Mouse (Mus musculus): ENCODE measurements around the gene Stpg3. TPM values are rescaled to one million over a fixed set of nuclear protein-coding genes. Genes with fewer than 3 reads are reported as not detected.

Gene Stpg3
- polyA plus RNA-seq, 1 experiment, result 0.08 TPM

DNA sequence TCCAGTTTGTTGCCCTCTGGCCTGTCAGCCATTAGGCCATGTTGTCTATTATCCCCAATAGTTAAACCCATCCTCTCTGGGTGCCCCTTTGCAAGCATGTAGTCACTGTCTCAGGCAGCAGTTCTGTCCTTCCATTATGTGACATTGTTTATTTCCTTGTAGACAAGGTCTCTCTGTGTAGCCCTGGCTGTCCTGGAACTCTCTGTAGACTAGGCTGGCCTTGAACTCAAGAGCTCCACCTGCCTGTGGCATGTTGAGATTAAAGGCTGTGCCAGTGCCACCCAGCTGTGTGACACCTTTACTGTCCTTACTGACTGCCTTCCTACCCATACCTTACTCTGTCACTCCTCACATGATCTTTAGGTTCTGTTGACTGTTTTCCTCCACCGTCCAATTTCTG, 37.9 kb upstream of the Stpg3 start:
- no peaks in the 10 kb centered on the region for H3K27me3 ChIP-seq (replicated peaks)
- H3K4me1 ChIP-seq, result peaks cover 44% of the 10 kb centered on the region
- H3K36me3 ChIP-seq (replicated peaks; ENCODE audit: low read length), result peaks cover 66% of the 10 kb centered on the region
- no peak overlapping the region for H3K4me3 ChIP-seq (replicated peaks)
- H3K9me3 ChIP-seq, result no peaks in the 10 kb centered on the region
- TF ChIP-seq FLI1 (IDR thresholded peaks at IDR 0.05; ENCODE audit: low read length) (no peak), GATA1 (IDR thresholded peaks at IDR 0.05; ENCODE audit: borderline replicate concordance, low read length) (no peak)

DNA sequence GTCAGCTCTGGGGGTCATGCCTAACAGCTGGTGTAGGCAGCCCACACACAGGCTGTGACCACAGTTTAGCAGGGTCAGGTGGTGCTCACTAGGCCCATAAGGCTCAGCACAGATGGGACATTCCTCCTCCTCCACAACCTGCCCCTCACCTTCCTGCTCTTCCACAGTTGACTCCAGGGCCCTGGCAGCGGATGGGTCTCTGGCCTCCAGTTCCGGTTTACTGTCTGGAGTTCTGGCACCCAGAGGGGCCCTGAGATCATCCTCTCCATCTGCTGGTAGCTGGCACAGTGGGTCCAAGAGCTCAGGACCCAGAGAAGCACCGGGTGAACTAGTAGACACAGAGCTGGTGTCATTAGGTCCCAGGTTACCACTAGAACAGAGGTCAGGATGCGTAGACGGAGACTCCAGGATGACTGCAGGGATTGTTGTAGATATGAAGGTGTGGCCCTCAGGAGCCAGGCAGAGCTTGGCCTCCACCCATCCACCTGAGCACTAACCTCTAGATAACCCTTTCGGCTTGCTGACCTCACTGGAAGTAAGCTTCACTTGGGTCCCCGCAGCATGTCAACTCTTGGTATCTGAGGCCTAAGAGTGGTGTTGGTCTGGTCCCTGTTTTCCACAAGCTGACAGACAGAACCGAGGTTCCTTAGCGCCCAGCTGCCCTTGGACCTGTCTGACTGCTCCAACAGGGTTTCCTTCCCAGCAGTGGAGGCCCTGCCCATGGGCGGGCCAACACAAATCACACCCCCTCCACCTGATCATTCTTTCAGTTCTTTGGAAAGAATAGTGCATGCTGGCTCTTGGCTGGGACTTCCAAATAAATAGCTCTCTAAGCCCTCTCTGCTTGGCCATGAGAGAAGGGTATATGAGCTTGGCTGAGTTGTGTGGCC, 32.0 kb upstream of the Stpg3 start, which contains the start of gene AL732309.1:
Gene AL732309.1, minus strand, starts transcription at position 681 of the 890 bp plus-strand sequence.
- peaks cover 74% of the 10 kb centered on the region for H3K36me3 ChIP-seq (replicated peaks; ENCODE audit: low read length)
- peak within 1 kb of the TSS; percentile 31 for H3K4me3 ChIP-seq (replicated peaks)
- peaks cover 28% of the 10 kb centered on the region for H3K4me1 ChIP-seq
- no peaks in the 10 kb centered on the region for H3K9me3 ChIP-seq
- no peak for TF ChIP-seq FLI1 (IDR thresholded peaks at IDR 0.05; ENCODE audit: low read length)
- H3K27me3 ChIP-seq (replicated peaks), result peaks cover 28% of the 10 kb centered on the region

DNA sequence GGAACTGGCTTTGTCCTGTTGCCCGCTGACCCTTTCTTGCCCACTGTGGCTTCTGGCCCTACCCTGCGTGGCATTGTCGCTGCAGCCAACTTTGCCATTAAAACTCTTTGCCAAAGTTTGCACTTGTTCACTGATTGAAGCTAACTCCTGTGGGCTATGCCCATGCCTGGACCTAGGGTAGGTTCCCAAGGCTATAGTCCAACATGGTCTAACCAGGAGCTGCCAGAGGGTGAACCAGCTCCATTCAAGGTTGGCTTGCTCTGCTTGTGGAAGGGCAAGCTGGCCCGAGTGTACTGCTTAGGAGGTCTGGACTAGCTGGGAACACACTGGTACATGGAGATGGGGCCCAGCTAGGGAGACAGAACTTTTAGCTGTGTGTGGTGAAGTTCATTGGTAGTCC, 29.7 kb upstream of the Stpg3 start:
- TF ChIP-seq GATA1 (IDR thresholded peaks at IDR 0.05; ENCODE audit: borderline replicate concordance, low read length), result no peak
- TF ChIP-seq FLI1 (IDR thresholded peaks at IDR 0.05; ENCODE audit: low read length), result no peak
- H3K36me3 ChIP-seq (replicated peaks; ENCODE audit: low read length), result peaks cover 51% of the 10 kb centered on the region

DNA sequence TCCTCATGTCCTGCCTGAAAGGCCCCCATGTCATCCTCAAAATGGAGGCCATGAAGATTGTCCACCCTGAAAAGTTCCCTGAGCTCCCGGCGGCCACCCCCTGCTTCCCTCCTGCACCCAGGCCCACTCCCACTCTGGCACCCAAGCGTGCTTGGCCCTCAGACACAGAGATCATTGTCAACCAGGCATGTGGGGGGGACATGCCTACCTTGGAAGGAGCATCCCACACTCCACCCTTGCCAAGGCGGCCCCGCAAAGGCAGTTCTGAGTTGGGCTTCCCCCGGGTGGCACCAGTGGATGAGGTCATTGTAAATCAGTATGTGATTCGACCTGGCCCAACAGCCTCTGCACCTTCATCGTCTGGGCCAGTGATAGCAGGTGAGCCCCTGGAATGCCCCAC, 28.9 kb upstream of the Stpg3 start:
- H3K4me1 ChIP-seq, result peaks cover 35% of the 10 kb centered on the region

More for the DNA sequence above, 29.7 kb upstream of the Stpg3 start:
- Histone ChIP-seq H3K9me3 (no peaks in the 10 kb centered on the region), H3K27me3 (replicated peaks) (peaks cover 51% of the 10 kb centered on the region), H3K4me3 (replicated peaks) (peak overlapping the region; percentile 57), H3K4me1 (peaks cover 31% of the 10 kb centered on the region)

DNA sequence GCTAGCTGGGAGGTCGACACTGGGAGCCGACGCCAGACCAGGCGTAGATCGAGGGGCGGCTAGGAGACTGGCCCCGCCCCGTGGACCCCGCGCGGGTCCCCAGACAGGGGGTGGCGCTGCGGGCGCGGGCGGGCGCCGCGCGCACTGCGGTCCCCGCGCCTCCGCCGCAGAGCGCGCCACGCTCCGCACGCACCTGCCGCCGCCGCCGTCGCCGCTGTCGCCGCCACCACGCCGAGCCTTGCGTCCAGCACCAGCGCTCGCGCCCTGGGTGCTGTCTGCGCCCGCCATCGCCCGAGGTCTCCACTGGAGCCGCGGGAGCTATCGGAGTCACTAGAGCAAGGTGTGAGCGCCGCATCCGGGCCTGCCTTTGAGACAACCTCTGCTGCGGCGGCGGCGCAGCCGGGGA, 27.7 kb upstream of the Stpg3 start, which contains the start of the genes Rnf208 and Cysrt1:
Gene Rnf208, plus strand, starts transcription at position 155 of the 406 bp plus-strand sequence.
Gene Cysrt1, minus strand, starts transcription at position 352 of the 406 bp plus-strand sequence.
- peaks cover 38% of the 10 kb centered on the region for H3K4me1 ChIP-seq
- H3K36me3 ChIP-seq (replicated peaks; ENCODE audit: low read length), result peaks cover 31% of the 10 kb centered on the region
- no peaks in the 10 kb centered on the region for H3K9me3 ChIP-seq
- H3K27me3 ChIP-seq (replicated peaks), result peaks cover 68% of the 10 kb centered on the region
- no peak for TF ChIP-seq FLI1 (IDR thresholded peaks at IDR 0.05; ENCODE audit: low read length)
- no peak for TF ChIP-seq GATA1 (IDR thresholded peaks at IDR 0.05; ENCODE audit: borderline replicate concordance, low read length)
- peak within 1 kb of the TSS; percentile 89 for H3K4me3 ChIP-seq (replicated peaks)

More for the DNA sequence above, 28.9 kb upstream of the Stpg3 start:
- Histone ChIP-seq H3K9me3 (no peaks in the 10 kb centered on the region), H3K27me3 (replicated peaks) (peaks cover 56% of the 10 kb centered on the region), H3K36me3 (replicated peaks; ENCODE audit: low read length) (peaks cover 43% of the 10 kb centered on the region), H3K4me3 (replicated peaks) (no peak overlapping the region)
- TF ChIP-seq GATA1 (IDR thresholded peaks at IDR 0.05; ENCODE audit: borderline replicate concordance, low read length), result no peak
- TF ChIP-seq FLI1 (IDR thresholded peaks at IDR 0.05; ENCODE audit: low read length), result no peak

DNA sequence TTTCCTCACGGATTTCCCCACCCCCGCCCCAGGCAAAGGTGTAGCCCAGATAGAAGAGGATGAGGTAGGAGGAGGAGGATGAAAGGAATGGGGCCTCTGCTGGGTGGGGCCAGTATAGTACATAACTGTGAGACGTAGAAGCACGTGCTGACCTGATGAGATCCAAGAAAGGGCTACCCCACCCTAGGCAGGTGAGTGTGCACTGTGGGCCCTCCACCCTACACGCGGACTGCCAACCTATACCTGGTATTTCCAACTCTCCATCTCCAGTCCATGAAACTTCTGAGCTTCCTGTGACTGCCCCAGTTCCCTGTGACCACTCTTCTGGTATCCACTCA, 27.0 kb upstream of the Stpg3 start:
- Histone ChIP-seq H3K9me3 (no peaks in the 10 kb centered on the region), H3K4me3 (replicated peaks) (peak overlapping the region; percentile 89), H3K36me3 (replicated peaks; ENCODE audit: low read length) (peaks cover 24% of the 10 kb centered on the region), H3K27me3 (replicated peaks) (peaks cover 73% of the 10 kb centered on the region), H3K4me1 (peaks cover 45% of the 10 kb centered on the region)
- TF ChIP-seq GATA1 (IDR thresholded peaks at IDR 0.05; ENCODE audit: borderline replicate concordance, low read length), result no peak
- TF ChIP-seq FLI1 (IDR thresholded peaks at IDR 0.05; ENCODE audit: low read length), result no peak

DNA sequence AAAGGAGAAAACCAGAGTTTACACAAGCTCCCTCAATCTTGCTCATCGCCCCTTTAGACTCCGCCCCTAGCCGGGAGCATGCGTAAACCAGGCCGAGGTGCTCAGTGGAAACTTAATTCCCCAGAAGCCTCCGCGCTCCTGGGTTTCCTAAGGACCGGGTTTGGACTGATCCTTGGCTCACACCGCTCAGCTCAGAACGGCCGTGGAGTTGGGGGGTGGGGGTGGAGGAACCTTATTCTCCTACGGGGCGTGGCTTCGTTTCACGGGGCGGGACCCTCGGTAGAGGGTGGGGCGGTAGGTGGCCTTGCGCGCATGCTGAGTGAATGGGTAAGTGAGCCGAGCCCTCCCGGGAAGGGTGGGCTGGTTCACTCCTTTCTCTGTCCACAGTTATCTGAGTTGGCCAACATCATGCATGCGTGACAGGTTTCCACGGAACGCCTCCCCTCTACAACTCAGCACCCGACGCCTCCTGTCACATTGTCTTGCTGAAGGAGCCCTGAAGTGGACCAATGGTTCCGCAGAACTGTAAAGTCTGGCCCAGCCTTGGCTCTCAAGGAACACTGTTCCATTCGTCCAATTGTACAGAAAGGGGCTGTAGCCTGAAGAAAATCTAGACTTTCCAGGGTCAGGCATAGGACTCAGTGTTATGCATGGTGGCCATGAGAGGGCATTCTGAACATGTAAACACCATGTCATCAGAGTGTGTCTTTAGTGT, 26.4 kb upstream of the Stpg3 start:
- no peaks in the 10 kb centered on the region for H3K9me3 ChIP-seq

DNA sequence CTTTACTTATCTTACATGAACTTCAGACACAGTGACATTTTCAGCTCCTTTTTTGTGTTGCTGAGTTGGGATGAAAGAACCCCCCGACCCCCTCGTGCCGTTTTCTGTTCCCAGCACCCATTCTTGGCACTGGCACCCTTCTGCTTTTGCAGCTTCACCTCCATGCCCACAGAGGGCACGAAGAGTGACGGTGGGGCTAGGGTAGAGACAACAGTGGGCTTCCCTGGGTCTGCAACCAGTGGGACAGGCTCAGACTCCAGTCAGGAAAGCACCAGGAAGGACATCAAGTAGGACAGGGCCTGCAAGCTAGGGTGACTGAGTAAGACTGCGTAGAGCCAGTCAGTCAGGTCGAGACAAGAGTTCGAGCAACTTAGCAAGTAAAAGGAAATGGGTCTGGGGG, 25.9 kb upstream of the Stpg3 start:
- H3K27me3 ChIP-seq (replicated peaks), result peaks cover 84% of the 10 kb centered on the region
- no peaks in the 10 kb centered on the region for H3K9me3 ChIP-seq
- peaks cover 13% of the 10 kb centered on the region for H3K36me3 ChIP-seq (replicated peaks; ENCODE audit: low read length)
- H3K4me1 ChIP-seq, result peaks cover 50% of the 10 kb centered on the region
- TF ChIP-seq GATA1 (IDR thresholded peaks at IDR 0.05; ENCODE audit: borderline replicate concordance, low read length), result no peak
- no peak for TF ChIP-seq FLI1 (IDR thresholded peaks at IDR 0.05; ENCODE audit: low read length)
- H3K4me3 ChIP-seq (replicated peaks), result peak overlapping the region; percentile 5

More for the DNA sequence above, 26.4 kb upstream of the Stpg3 start:
- TF ChIP-seq GATA1 (IDR thresholded peaks at IDR 0.05; ENCODE audit: borderline replicate concordance, low read length) (no peak), FLI1 (IDR thresholded peaks at IDR 0.05; ENCODE audit: low read length) (no peak)
- Histone ChIP-seq H3K4me1 (peaks cover 50% of the 10 kb centered on the region), H3K27me3 (replicated peaks) (peaks cover 79% of the 10 kb centered on the region), H3K36me3 (replicated peaks; ENCODE audit: low read length) (peaks cover 18% of the 10 kb centered on the region), H3K4me3 (replicated peaks) (peak overlapping the region; percentile 89)

DNA sequence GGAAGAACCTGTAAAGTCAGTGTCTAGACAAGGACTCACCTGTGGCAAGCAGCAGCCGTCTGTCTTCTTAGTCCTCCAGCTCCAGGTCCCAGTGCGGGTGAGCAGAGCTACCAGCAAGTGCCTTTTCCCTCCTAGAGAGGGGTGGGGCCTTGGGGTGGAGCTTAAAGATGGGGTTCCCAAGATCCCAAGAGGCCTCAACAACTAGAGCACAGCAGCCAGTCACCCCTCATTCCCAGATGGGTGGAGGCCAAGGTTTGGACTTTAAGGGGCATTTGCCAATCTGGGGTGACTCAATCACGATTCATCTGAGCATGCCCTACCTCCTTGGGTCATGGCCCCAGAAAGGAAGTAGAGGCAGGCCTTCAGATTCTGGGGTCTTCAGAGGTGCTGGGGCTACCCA, 25.3 kb upstream of the Stpg3 start:
- H3K27me3 ChIP-seq (replicated peaks), result peaks cover 90% of the 10 kb centered on the region
- H3K36me3 ChIP-seq (replicated peaks; ENCODE audit: low read length), result peaks cover 8% of the 10 kb centered on the region
- H3K4me3 ChIP-seq (replicated peaks), result no peak overlapping the region
- TF ChIP-seq GATA1 (IDR thresholded peaks at IDR 0.05; ENCODE audit: borderline replicate concordance, low read length) (no peak), FLI1 (IDR thresholded peaks at IDR 0.05; ENCODE audit: low read length) (no peak)
- H3K4me1 ChIP-seq, result peaks cover 50% of the 10 kb centered on the region
- no peaks in the 10 kb centered on the region for H3K9me3 ChIP-seq

DNA sequence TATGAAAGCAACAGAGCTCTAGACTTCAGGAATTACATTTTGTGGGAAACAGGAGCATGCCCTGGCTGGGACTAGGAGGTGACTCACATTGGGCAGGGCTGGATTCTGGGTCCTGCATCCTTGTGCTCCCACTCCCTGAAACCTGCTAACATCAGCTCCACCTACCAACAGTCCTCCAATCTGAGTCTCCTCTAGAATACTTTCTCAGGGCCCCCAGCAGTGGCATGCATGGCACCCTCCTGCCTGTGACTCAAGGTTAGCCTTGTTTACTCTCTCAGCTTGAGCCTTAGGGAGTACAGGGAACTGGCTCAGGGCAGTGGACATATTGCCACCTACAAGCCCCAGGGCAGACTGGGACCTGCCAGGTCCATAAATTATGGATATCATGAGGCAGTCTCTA, 23.7 kb upstream of the Stpg3 start:
- Histone ChIP-seq H3K9me3 (no peaks in the 10 kb centered on the region), H3K27me3 (replicated peaks) (peaks cover 93% of the 10 kb centered on the region), H3K4me3 (replicated peaks) (no peak overlapping the region), H3K4me1 (peaks cover 59% of the 10 kb centered on the region), H3K36me3 (replicated peaks; ENCODE audit: low read length) (no peaks in the 10 kb centered on the region)
- TF ChIP-seq FLI1 (IDR thresholded peaks at IDR 0.05; ENCODE audit: low read length), result no peak
- TF ChIP-seq GATA1 (IDR thresholded peaks at IDR 0.05; ENCODE audit: borderline replicate concordance, low read length), result no peak

All from megakaryocyte, embryonic 14.5 days (primary cell).